Mouse (Mus musculus): ENCODE data around the gene Apobec2.

GRCm38 (mm10) chr17:48451753-48452444 lies 19.2 kb upstream of the Apobec2 start:
- TF ChIP-seq TAL1 (IDR thresholded peaks at IDR 0.05; ENCODE audit: low read length) (no peak), GATA1 (IDR thresholded peaks at IDR 0.05; ENCODE audit: low read length) (no peak)

Measured in erythroblast, embryonic 14.5 days (primary cell).